Mouse (Mus musculus) neural tube, embryonic 15.5 days (tissue): Measurements from ENCODE around the gene Lor. TPM values are rescaled to one million over a fixed set of nuclear protein-coding genes. Genes with fewer than 3 reads are reported as not detected.

Experiments used
- ATAC-seq: fragments of 200-750 bp; cut with Nextera tagmentation; 2 replicates; pipeline ENCODE4 v1.8.0; 2017; ENCODE audit warnings: mild to moderate bottlenecking, moderate TSS enrichment, moderate library complexity; ENCODE audit not compliant: low FRiP score
- H3K27ac ChIP-seq: fragments of 300-500 bp; sonication (generic); replicated peaks from 2 replicates; pipeline ENCODE4 v1.5.1; 2015; ENCODE audit warnings: mild to moderate bottlenecking, inconsistent platforms
- H3K27me3 ChIP-seq: fragments of 300-500 bp; sonication (generic); replicated peaks from 2 replicates; pipeline ENCODE4 v1.6.1; 2015; ENCODE audit warnings: inconsistent platforms
- H3K36me3 ChIP-seq: fragments of 300-500 bp; sonication (generic); 2 replicates; pipeline ENCODE4 v1.6.1; 2015; ENCODE audit warnings: inconsistent platforms
- H3K4me1 ChIP-seq: fragments of 300-500 bp; sonication (generic); 2 replicates; pipeline ENCODE4 v1.6.1; 2015; ENCODE audit warnings: inconsistent platforms
- H3K4me2 ChIP-seq: fragments of 300-500 bp; sonication (generic); 2 replicates; pipeline ENCODE4 v1.6.1; 2015; ENCODE audit warnings: inconsistent platforms, mild to moderate bottlenecking, moderate library complexity
- H3K4me3 ChIP-seq: fragments of 300-500 bp; sonication (generic); replicated peaks from 2 replicates; pipeline ENCODE4 v1.5.1; 2015; ENCODE audit warnings: mild to moderate bottlenecking, inconsistent platforms
- H3K9ac ChIP-seq: fragments of 300-500 bp; sonication (generic); replicated peaks from 2 replicates; pipeline ENCODE4 v1.6.1; 2015; ENCODE audit warnings: mild to moderate bottlenecking, inconsistent platforms
- H3K9me3 ChIP-seq: fragments of 300-500 bp; sonication (generic); replicated peaks from 2 replicates; pipeline ENCODE4 v1.6.1; 2016; ENCODE audit warnings: inconsistent platforms
- WGBS: fragments of 180-500 bp; shearing (Covaris S2); methylation state at CpG from one replicate; pipeline ENCODE4 v1.1.7; 2015; ENCODE audit warnings: mixed read lengths; 5-methylcytosine and 5-hydroxymethylcytosine counted together
- microRNA-seq: library from miRNA; unstranded; fragments of <30 nt; microRNA quantifications from one replicate; pipeline ENCODE4, GENCODE M21; 2017
- polyA plus RNA-seq: library from polyadenylated mRNA; unstranded; fragments of >200 nt; fragmentation: Nextera tagmentation; extraction: Ambion mirVana; gene quantifications from 2 replicates; pipeline ENCODE4 v1.2.1, GENCODE M21; 2015

Lor gene
- polyA plus RNA-seq, 1 experiment from 2014 or later: 9.6 TPM

DNA sequence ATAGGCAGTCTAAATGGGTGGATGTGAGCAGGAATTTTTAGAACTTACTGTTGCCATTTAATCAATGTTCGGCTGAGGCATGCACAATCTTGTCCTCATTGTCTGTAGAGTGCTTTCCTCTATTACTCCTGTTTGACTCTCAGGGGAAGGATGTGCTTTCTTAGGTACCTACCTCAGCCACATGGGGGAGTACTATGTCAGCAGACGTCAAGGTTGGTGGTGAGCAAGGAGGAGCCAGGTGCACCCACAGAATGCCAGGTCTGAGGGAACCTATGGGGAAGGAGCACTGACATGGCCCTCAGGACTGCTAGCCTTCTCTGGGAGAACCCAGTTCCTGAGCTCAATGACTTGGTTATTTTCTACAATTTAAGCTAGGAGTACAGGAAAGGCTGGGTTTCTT is 49.7 kb downstream of the Lor start:
- Histone ChIP-seq H3K27ac (no peak overlapping the region), H3K4me2 (no peak overlapping the region), H3K9me3 (no peaks in the 10 kb centered on the region), H3K4me1 (no peaks in the 10 kb centered on the region), H3K4me3 (no peak overlapping the region), H3K9ac (no peak overlapping the region), H3K36me3 (no peaks in the 10 kb centered on the region), H3K27me3 (no peaks in the 10 kb centered on the region)
- ATAC-seq: no peak
- WGBS: 66% methylated on average over 2 of the region's 2 CpGs

Small RNAs within 50 kb of the gene (microRNA-seq; reads per million reads assigned to microRNA genes)
- not detected for gene Gm25145

Other genes with a start within 250 kb of the Lor start
- not detected in 2 replicates for gene Pglyrp3, start 68.6 kb downstream of the Lor start, polyA plus RNA-seq
- gene Prr9, start 40.8 kb upstream of the Lor start, polyA plus RNA-seq: not detected in 2 replicates
- not detected in 2 replicates for gene Lelp1, start 59.6 kb upstream of the Lor start, polyA plus RNA-seq
- 0.80 TPM in 1 of 2 replicates, not detected in the other for gene Sprr2a1, start 132.7 kb upstream of the Lor start, polyA plus RNA-seq
- gene Sprr2a2, start 132.8 kb upstream of the Lor start, polyA plus RNA-seq: 66.4 TPM in 1 of 2 replicates, not detected in the other
- 5.6 TPM in 1 of 2 replicates, not detected in the other for gene Sprr2a3, start 202.3 kb upstream of the Lor start, polyA plus RNA-seq
- gene Sprr2b, start 233.5 kb upstream of the Lor start, polyA plus RNA-seq: 0.20 TPM in 1 of 2 replicates, not detected in the other